Mouse (Mus musculus) urinary bladder, postnatal 36 days (tissue): Measurements from ENCODE around the gene Itpk1.

Source experiments
- DNase-seq, 2 experiments: peaks; one replicate each; pipeline ENCODE4 v3.0.0; 2022; ENCODE audit warnings: low spot score in 2 of 2, mixed read lengths in 1 of 2

Gene Itpk1

DNA sequence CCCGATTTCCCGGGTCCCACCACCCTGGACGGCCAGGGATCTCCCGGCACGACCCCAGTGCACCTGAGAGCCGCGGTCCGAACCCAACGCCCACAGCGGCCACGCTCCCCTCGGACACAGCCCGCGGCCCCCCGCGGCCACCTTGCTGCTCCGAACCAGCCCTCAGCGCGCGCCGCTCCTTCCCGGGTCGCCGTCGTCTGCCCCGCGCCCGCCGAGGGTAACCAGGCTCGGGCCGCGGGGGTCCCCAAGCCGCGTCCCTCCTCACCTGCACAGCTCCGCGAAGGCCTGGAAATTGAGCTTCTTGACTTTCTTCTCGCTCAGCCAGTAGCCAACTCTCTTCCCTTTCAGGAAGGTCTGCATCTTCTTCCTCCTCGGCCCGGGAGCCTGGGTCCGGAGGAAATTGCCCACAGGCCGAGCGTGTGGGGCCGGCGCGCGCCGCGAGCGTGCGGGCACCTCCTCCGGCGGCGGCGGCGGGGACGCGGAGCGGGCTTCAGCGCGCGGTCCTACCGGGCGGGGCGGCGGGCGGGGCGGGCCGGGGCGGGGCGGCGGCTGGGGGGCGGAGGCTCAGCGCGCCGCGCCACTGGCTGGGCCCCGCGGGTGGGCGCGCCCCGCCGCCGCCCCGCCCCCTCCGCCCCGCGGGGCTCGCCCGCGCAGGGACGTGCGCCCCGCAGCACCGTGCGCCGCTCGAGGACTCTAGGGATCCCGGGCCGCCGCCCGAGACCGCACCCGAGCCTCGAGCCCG is at the start of gene Itpk1:
Gene Itpk1 (minus strand): TSS at position 474 of the 742 bp plus-strand sequence.
- DNase-seq = peak in 1 of 2 experiments; percentile 34

DNA sequence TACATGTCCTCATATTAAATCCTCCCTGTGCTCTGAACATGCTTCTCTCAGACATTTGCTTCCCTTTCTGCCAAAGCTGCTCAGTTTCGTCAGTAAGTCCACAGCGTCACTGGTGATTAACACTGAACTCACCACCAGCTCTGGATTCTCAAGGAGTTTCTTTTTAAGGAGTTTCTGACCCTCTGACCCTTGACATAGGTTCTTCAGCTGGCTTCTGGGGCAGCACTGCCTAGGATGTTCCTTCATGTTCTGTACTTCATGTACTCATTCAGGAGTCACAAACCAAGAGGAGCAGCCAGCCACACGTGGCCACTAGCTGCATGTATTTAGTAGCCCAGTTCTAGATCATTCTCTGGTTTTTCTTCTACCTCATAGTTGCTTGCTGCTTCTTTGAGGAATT is 43.5 kb upstream of the Itpk1 start:
- no peak for DNase-seq

DNA sequence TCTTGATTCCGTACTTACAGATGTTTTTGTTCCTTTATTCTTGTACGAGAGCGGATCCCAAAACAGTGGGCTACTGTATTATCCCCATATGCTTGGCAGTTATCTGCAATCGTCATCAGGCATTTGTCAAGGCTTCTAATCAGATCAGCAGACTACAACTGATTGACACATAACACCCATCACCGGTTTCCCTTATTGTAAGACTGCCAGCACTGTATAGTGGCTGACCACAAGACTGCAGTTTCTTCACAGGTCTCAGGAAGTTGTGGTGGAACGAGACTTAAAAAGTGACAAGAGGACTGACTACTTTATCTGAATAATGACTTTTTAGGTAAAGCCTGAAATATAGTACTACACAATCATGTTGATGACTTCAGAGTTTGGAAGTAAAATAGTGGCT is 40.1 kb upstream of the Itpk1 start:
- no peak for DNase-seq

DNA sequence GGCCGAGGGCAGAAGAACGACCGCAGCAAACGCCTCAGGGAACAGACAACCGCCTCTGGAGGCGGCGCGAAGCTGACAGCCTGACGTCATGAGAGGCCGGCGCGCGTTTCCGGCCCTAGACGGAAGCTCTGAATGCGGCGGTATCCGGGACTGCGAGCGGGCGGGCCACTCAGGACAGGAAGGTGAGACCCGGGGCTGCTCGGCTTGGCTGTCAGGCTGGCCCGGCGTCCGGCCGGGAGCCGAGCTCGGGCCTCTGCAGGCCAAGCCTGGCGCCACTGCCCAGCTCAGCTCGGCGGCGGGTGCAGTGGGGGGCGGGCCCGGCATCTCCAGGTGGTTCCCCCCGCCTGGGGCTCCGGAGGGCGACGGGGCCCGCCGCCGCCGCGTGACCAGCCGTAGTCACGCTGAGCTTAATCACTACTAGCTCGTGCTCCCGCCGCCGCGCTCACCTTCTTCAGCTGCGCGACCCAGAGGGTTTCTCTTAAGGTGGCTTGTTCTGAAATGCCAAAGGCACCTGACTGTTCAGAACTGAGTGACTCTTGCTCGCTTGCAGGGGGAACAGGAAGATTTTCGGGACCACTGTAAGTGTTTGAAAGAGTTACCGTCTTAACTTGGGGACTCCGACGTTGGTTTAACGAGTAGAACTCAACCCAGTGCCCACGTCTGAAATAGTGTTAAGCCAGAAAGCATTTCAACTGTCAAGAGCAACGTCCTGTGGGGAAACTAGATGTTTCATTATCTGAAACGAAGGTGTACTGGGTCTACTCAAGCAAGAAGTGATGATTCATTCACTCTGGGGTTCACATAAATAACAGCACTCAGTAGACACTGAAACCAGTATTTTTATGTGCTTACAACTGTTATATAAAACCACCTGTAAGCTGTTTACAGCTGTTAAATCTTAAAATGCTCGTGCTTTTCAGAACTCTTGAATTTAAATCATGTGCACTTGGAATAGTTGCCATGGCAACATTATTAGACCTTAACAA is 39.2 kb upstream of the Itpk1 start, which contains the start of the genes Moap1 and Tmem251:
Gene Moap1 (minus strand): TSS at position 73 of the 986 bp plus-strand sequence.
Gene Tmem251 (plus strand): TSS at position 174 of the 986 bp plus-strand sequence.
- DNase-seq = peak; percentile 81 to 91

DNA sequence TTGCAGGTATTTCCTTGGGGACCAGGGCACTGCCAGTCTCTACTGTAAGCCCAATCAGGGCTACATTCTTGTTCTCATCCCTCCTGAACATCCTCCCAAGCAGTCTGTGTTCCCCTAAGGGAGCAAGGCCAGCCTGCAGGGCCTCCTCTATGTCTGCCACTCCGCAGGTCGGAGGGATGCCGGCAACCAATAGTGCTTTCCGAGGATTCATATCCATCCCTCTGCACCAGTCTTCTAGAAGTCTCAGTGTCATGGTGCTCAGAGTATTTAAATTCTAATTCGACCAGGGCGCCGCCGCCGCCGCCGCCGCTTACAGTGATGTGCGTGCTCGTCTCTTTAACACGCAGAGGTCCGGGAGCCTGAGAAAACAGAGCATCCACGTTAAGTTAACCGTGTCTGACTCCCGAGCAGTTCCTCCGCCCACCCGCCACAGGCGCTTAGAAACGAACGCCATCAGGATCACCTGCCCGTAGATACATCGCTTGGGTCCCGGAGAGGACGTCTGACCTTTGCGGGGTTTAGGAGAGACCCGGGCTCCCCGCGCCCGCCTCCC is 38.4 kb upstream of the Itpk1 start:
- DNase-seq = no peak

DNA sequence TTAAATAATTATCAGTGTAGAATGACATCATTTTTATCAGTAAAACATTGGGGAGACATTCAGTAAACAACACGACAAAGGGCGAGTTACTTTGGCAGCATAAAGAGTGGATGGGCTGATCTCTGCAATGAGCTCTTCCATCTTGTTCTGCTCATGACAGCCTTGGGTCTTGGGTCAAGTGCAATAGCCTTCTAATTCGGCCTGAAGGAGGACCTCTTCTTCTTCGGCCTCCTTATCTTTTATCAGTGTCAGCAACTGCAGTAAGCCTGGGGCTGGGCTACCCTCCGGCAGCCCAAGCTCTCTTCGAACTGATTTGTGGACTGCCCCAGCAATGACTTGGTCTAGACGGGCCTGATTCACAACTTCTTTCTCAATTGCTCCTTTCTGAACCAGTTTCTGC is 37.3 kb upstream of the Itpk1 start:
- no peak for DNase-seq

DNA sequence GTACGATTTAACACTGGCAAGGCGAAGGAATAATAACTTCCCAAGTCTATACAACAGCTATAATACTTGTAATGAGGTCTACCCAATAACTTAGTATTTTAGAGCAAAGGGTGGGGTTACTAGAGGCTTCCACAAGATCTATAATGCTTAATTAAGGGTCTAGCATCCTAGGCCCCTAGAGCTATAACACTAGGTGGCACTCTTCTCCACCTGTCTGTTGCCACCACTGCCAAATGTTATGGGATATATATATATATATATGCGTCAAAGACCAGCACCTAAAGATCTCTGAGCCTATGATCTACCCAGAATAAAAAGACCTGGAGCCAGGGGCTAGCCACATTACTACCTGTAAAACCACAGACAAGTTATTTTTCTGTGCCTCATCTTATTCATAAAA is 35.6 kb upstream of the Itpk1 start:
- DNase-seq = no peak

DNA sequence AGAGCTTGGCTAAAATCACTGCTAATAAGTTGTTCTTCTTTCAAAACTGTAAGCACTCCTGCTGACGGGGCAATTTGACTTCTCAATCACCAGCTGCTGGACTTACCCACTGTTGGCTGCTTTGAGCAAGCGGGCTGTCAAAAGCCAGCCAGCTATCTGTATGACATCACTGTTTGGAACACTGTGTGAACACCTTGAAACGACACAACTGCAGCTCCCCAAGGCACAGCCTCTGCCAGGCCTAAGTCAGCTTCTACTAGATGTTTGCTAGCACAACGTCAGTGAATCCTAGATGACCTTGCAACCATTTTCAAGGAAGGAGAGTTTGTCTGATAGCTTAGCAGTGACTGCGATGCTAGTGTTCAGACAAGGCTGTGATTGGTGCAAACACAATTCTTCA is 34.4 kb upstream of the Itpk1 start:
- no peak for DNase-seq

DNA sequence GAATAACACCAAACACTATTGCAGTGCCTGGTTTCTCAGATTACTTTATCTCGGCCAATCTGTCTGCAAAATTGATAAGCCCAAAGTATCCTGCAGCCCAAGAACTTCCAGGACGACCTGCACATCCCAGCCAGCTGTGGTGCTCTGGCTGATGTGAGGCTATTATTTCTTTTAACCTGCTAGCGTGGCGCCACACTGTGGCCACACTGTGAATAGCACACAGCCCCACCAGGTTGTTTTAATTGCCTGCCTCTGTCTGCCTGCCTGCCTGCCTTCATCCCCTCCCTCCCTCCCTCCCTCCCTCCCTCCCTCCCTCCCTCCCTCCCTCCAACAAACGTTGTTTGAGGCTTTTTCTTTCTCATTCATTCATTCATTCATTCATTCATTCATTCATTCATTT is 28.7 kb upstream of the Itpk1 start:
- peak in 1 of 2 experiments; percentile 32 for DNase-seq

DNA sequence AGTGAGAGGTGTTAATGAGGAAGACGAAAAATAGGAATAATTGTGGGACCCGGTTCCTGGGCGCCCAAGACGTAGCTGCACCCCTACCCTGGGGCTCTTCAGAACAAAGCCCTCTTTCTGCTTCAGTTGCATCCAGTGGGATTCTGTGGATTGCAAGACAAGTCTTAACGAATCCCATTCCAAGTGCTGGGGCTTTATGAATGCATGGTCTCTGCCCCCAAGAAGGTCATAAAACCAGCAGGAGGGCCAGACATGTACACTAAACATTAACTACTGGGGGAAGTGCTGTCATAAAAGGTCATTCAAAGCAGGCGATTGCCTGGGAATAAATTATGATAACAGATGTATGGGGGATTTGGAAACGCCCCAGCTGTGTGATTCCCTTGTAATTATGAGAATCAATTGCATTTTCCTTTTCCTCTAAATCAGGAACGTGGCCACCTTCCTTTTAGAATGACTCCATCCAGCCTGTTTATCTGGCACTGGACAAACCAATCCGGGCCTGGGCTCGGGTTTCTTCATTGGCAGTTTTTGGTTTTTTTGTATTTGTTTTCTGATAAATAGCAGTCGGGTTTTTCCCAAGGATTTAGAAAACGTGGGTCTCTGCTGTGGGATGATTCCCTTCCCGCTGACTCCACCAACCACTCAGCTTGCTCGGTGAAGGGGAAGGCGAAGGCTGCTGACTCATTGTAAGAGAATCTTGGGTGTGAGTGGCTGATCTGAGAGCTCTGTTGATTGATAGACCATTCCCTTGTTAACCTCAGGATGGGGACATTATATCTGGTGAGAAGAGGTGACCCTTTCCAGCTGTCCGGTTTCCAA is 26.3 kb upstream of the Itpk1 start:
- no peak for DNase-seq

DNA sequence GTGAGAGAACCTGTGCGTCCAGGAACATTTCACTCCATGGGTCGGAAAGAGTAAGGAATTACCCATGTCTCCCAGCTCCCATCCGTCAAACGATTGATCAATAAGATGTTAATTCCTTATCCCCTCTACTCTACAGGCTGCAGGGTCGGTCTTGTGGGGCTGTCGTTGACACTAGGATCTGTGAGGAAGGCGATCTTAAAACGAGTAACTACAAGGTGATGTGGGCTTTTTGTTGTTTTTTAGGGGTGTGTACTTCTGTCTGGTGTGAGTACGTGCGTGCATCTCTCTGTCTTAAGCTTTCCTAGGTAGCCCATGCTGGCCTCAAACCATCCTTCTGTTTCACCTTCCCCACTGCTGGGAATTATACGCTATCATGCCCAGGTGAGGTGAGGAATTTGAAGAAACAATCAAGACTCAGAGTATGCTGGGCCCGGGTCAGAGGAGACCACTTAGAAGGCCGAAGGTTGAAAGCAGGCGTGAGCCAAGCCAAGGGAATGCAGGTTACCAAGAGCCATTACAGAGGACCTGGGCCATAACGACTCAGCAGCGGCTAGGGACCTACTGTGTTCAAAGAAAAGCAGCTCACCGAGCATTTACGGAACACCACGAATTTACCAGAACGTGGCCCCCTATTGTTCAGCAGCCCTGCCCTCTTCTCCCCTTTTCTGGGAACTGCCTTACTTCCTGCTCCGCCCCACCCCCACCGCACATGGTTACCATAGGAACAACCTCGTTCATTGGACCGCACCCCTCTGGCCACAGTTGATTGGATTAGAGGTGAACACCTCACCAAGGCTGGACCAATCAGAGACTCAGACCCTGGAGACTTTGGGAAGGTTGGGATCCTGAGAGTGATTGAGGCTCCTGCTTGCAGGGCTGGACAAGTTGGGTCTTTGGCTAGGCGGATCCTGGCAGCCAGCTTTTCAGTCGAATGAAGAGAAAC is 25.4 kb upstream of the Itpk1 start:
- peak in 1 of 2 experiments; percentile 28 for DNase-seq

DNA sequence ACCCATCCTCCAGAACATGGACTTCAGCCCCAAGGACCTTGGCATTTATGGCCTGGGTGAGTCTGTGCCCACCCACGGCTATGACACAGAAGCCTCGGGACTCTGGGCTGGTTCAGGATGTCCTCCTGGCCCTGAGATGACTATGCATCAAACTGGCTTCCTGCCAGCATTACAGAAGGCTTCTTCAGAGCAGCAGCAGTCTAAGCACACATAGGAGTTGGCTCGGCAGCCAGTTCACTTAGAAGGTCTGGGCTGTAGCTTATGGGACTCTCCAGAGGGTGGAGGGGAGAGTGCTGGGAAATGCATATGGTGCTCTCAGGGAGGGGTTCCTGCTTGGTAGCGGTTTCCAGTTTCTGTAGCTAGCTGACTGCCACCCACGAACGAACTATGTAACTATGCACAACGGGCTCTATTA is 21.0 kb upstream of the Itpk1 start:
- no peak for DNase-seq

DNA sequence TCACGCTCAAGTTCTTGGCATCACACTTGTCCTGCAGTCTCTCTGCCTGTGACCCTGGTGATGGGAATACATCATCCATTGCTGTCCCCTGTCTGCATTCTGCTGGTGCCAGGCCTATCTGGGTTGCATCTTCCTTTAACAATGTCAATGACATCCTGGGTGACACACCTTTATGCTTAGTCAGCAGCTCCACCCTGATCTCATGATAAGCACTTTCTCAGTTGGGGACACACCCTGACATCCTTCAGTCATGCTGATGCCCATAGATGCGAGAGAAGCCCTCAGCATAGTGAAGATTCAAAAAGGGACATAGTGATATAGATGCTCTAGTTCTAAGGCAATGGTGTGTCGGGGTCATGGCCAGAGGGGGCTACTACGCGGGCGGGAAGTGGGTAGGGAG is 20.4 kb upstream of the Itpk1 start:
- DNase-seq = no peak

DNA sequence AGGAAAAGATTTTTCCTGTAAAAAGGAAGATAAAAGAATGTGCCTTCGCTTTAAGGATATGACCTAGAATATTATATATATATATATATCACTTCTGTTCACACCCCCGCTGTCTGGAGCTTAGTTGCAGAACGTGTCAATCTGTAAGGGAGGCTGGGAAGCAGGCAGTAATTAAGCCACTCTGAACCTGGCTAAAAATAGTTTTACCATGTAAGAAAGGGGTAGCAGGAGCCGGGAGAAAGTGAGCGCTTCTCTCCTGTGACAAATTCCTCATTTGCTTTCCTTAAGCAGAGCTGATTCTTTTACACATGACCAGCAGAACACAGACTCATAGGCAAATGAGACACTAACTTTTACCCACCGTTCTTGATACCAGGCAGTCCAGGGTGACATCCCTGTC is 19.1 kb upstream of the Itpk1 start:
- no peak for DNase-seq

DNA sequence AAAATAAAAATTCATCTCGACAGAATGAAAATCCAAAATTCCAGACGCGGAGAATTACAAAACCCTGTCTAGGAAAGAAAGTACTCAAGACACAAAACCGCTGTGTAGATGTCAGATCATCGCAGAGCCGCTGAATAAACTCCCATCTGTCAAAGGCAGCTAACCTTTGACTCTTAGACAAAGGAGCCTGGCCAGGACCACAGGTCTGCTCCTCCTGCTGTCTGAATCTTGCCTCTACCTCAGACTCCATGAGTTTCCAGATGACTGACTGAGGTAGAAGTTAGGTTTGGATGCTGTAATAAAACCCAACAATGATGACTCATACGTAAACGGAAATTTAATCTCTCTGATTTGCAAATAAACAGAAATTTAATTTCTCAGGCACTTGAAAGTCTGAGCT is 18.2 kb upstream of the Itpk1 start:
- no peak for DNase-seq

DNA sequence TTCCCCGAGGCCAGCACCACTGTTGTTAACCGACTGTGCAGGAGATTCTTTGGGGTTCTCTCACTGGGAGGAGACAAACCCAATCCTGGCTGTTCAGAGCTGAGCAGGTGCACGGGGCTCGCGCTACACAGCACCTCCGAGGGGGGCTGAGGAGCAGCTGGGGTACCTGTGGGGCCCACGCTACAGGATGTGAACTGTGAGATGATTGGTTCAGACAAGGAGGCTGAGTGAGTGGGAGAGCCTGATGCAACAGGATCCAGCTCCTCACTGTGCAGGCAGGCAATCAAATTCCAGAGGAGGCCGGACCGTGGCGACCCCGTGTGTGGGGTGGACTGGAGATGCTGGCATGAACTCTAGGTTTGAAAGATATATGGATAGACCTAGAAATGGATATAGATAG is 17.7 kb upstream of the Itpk1 start:
- DNase-seq = no peak

DNA sequence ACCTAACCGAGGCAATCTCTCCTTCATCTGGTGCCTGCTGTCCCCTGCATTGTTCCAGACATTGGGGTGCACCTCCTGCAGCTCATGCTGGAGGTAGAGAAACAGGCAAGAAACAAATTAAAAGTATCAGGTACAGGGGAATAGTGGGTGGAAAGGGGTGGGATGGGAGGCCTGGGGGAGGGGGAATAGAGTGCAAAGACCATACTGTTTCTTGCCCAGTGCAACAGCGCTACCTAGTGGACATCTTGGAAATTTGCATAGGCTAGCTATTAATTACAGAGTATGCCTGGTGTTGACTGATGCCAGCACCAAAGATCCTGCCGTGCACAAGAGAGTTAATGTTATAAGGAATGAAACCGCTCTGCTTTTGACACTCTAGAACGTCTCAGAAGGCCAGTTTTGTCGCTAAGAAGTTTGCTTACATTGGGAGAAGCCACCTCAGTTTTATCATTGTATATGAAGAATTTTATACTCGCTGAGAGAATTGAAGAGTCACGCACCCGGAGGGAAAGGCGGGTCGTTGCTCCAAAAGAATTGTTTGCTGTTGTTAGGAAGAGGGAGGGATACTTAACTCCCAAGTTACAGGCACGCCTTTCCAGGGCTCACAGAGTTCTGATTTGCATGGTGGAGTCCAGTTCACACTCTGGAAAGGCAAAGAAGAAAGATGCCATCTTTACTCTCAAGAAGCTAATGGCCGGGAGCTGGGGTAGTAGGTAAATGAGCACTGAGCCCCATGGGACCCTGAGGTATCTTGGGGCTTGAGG is 15.0 kb upstream of the Itpk1 start:
- no peak for DNase-seq

DNA sequence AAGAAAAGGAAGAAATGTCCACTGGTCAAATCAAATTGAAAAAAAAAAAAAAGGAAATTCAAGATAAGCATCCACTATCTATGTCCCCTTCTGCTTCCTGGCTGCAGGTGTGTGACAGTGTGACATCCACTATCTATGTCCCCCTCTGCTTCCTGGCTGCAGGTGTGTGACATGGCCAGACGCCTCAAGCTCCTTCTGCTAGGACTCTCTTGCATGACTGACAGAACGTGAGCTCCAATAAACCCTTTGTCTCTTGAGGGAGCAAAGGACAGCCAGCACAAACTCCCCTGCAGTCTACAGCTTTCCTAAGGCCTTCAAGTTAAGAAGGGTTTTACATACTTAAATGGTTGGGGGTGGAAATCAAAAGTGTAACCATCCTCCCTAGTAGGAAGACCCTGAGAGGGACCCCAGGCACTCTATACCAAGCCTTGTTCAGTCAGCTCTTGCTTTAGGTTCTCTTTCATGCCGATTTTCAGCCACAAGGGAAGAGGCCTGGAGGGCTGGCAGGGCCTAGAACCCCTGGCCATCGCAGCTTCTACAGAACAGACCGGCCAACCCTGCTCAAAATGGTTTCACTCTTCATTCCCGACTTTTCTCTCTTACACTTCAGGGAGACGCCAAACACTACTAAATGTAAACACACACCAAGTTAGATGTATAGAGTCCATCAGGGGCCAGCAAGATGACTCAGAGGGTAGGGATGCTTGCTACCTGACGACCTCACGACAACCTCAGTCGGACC is 10.1 kb upstream of the Itpk1 start:
- no peak for DNase-seq

DNA sequence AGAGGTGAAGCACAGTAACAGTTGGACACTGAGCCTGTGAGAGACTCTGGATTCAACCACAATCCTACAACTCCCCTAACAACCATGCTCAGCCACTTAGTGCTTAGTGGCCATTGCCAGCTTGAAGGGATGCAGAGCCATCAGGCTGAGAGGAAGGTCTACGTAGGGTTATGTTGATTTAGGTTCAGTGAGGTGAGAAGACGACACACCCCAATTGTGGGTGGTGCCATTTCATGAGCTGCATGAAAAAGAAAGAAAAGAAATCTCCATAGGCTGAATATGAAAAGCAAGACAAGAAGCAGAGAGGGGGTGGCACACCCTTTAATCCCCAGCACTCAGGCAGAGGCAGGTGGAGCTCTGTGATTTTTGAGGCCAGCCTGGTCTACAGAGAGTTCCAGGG is 9.4 kb upstream of the Itpk1 start:
- no peak for DNase-seq
